Mouse (Mus musculus): ENCODE results near the gene Nck2.

Nck2 gene

GRCm38 (mm10) chr1:43444531-43444930 is at the start of gene Nck2:
Nck2 (plus strand) TSS chr1:43444579.
- DNase-seq = peak; percentile 37

- no peak for DNase-seq
Observed at GRCm38 (mm10) chr1:43395040-43395439, 49.3 kb upstream of the Nck2 start.

- no peak for DNase-seq
Observed at GRCm38 (mm10) chr1:43395799-43396198, 48.6 kb upstream of the Nck2 start.

- no peak for DNase-seq
Observed at GRCm38 (mm10) chr1:43396522-43396921, 47.9 kb upstream of the Nck2 start.

GRCm38 (mm10) chr1:43397096-43397495 is 47.3 kb upstream of the Nck2 start:
- DNase-seq = no peak

- no peak for DNase-seq
Observed at GRCm38 (mm10) chr1:43398738-43399601, 45.4 kb upstream of the Nck2 start.

GRCm38 (mm10) chr1:43399602-43400216 is 44.7 kb upstream of the Nck2 start:
- DNase-seq = no peak

- no peak for DNase-seq
Observed at GRCm38 (mm10) chr1:43400655-43401054, 43.7 kb upstream of the Nck2 start.

- peak; percentile 9 for DNase-seq
Observed at GRCm38 (mm10) chr1:43403341-43403740, 41.0 kb upstream of the Nck2 start.

- no peak for DNase-seq
Observed at GRCm38 (mm10) chr1:43404693-43405678, 39.4 kb upstream of the Nck2 start.

GRCm38 (mm10) chr1:43409019-43409418 is 35.4 kb upstream of the Nck2 start:
- DNase-seq = no peak

GRCm38 (mm10) chr1:43412825-43413224 is 31.6 kb upstream of the Nck2 start:
- no peak for DNase-seq

- no peak for DNase-seq
Observed at GRCm38 (mm10) chr1:43413298-43413697, 31.1 kb upstream of the Nck2 start.

GRCm38 (mm10) chr1:43413749-43414148 is 30.6 kb upstream of the Nck2 start:
- no peak for DNase-seq

- no peak for DNase-seq
Observed at GRCm38 (mm10) chr1:43414228-43414627, 30.2 kb upstream of the Nck2 start.

GRCm38 (mm10) chr1:43414971-43415370 is 29.4 kb upstream of the Nck2 start:
- no peak for DNase-seq

GRCm38 (mm10) chr1:43422969-43423748 is 21.2 kb upstream of the Nck2 start:
- DNase-seq = no peak

- DNase-seq = no peak
Observed at GRCm38 (mm10) chr1:43426526-43426925, 17.9 kb upstream of the Nck2 start.

GRCm38 (mm10) chr1:43426993-43427535 is 17.3 kb upstream of the Nck2 start:
- no peak for DNase-seq

- no peak for DNase-seq
Observed at GRCm38 (mm10) chr1:43429924-43430876, 14.2 kb upstream of the Nck2 start.

- DNase-seq = no peak
Observed at GRCm38 (mm10) chr1:43433853-43434252, 10.5 kb upstream of the Nck2 start.

All from lung, postnatal 14 days (tissue).